Mouse (Mus musculus) left cerebral cortex, adult 6 months (tissue): ENCODE data around the gene Olfr935. TPM values are rescaled to one million over a fixed set of nuclear protein-coding genes. Genes with fewer than 3 reads are reported as not detected.

Source experiments
- long read RNA-seq, 2 experiments: library from polyadenylated mRNA; unstranded; transcript quantifications; one replicate each; pipeline ENCODE4 v2.0.0; 2019 to 2020
- polyA plus RNA-seq: library from polyadenylated mRNA; unstranded; fragments of <200 nt; fragmentation: Nextera tagmentation; gene quantifications from 2 replicates; pipeline ENCODE4 v1.2.3, GENCODE M21; 2021

Gene Olfr935
- not detected in 2 replicates for polyA plus RNA-seq
- long read RNA-seq, experiment 1, result 0 reads
- long read RNA-seq, experiment 2, result 0 reads

GRCm38 (mm10) chr9:38999583-38999982, at the start of gene Olfr935:
Olfr935 (minus strand) TSS chr9:38999683.

GRCm38 (mm10) chr9:39023277-39023676, 23.8 kb upstream of the Olfr935 start, which contains the start of gene Olfr146:
Olfr146 (minus strand) TSS chr9:39023377.

GRCm38 (mm10) chr9:38988215-38988614, 11.3 kb downstream of the Olfr935 start, which contains the start of gene Olfr934:
Olfr934 (minus strand) TSS chr9:38988315.

GRCm38 (mm10) chr9:38972013-38972412, 27.5 kb downstream of the Olfr935 start, which contains the start of gene Olfr933:
Olfr933 (plus strand) TSS chr9:38972313.

Other genes with a start within 250 kb of the Olfr935 start
- not detected in 2 replicates for gene Olfr920, start 247.4 kb downstream of the Olfr935 start, polyA plus RNA-seq
- gene Olfr921, start 226.6 kb downstream of the Olfr935 start, polyA plus RNA-seq, result not detected in 2 replicates
- gene Olfr922, start 185.1 kb downstream of the Olfr935 start, polyA plus RNA-seq, result not detected in 2 replicates
- gene Olfr923, start 173.1 kb downstream of the Olfr935 start, polyA plus RNA-seq, result not detected in 2 replicates
- gene Olfr924, start 155.2 kb downstream of the Olfr935 start, polyA plus RNA-seq, result not detected in 2 replicates
- gene Olfr26, start 144.6 kb downstream of the Olfr935 start, polyA plus RNA-seq, result not detected in 2 replicates
- not detected in 2 replicates for gene Olfr926, start 122.6 kb downstream of the Olfr935 start, polyA plus RNA-seq
- gene Olfr930, start 69.9 kb downstream of the Olfr935 start, polyA plus RNA-seq, result not detected in 2 replicates
- gene Olfr933, start 27.4 kb downstream of the Olfr935 start, polyA plus RNA-seq, result not detected in 2 replicates
- gene Olfr934, start 11.4 kb downstream of the Olfr935 start, polyA plus RNA-seq, result not detected in 2 replicates
- not detected in 2 replicates for gene Olfr146, start 23.7 kb upstream of the Olfr935 start, polyA plus RNA-seq
- not detected in 2 replicates for gene Olfr937, start 65.3 kb upstream of the Olfr935 start, polyA plus RNA-seq
- gene Olfr938, start 79.2 kb upstream of the Olfr935 start, polyA plus RNA-seq, result not detected in 2 replicates
- not detected in 2 replicates for gene Olfr27, start 128.4 kb upstream of the Olfr935 start, polyA plus RNA-seq
- gene Olfr943, start 166.6 kb upstream of the Olfr935 start, polyA plus RNA-seq, result 0.01 TPM in 1 of 2 replicates, not detected in the other
- gene Olfr944, start 202.2 kb upstream of the Olfr935 start, polyA plus RNA-seq, result not detected in 2 replicates